Mouse (Mus musculus): Measurements from ENCODE around the gene Sema6d. TPM values are rescaled to one million over a fixed set of nuclear protein-coding genes. Genes with fewer than 3 reads are reported as not detected.

Gene Sema6d
- polyA plus RNA-seq, 1 experiment = 6.7 TPM

DNA sequence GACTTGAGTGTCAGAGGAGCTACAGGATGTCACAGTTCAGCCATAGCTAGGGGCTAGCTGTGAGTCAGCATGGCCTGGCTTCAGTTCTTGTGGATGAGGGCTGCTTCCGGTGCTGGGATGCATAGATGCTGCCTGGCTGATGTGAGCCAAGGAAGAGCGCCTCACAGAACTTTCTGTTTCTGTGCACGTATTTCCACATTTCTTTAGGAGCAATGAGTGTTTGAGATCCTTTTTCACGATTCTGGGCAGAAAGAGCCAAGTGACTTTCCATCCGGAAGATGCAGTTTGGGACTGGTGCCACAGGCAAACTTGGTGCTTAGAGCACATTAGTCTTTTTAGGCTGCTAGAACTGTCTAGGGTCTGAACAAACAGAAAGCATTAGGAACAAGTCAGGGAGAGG is 561.4 kb downstream of the Sema6d start:
- Histone ChIP-seq H3K4me1 (ENCODE audit: control insufficient read depth, insufficient read depth, low read length) (no peaks in the 10 kb centered on the region), H3K4me3 (replicated peaks; ENCODE audit: control insufficient read depth, low read depth, low read length) (no peak overlapping the region), H3K27ac (ENCODE audit: control insufficient read depth, insufficient read depth, low read depth, low read length, poor library complexity) (no peak overlapping the region)
- WGBS = 79% methylated on average over 5 of the region's 5 CpGs
- TF ChIP-seq CTCF (IDR thresholded peaks at IDR 0.05; ENCODE audit: control insufficient read depth, insufficient read depth, low read length) = no peak
- TF ChIP-seq POLR2A (IDR thresholded peaks at IDR 0.05; ENCODE audit: borderline replicate concordance, control insufficient read depth, low read depth, low read length) = no peak

DNA sequence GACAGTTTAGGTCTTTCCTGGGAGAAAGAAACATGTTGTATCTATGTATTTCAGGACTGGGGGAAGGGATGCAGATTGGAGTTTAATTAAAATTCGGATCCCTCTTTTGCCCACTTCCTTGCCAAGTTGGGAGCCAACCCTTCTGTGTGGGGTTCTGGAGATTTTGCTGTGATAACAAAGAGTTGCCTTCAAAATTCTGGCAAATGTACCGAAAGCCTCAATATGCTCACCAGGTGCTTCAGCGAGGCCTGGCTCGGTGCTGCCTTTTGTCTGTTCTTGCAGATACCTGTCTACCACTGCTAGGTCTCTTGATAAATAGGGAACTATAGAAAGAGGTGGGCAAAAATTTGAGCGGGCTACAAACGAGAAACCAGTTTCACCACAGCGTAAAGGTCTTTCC is 563.4 kb downstream of the Sema6d start:
- H3K4me3 ChIP-seq (replicated peaks; ENCODE audit: control insufficient read depth, low read depth, low read length) = no peak overlapping the region
- 86% methylated on average over 7 of the region's 7 CpGs for WGBS
- TF ChIP-seq POLR2A (IDR thresholded peaks at IDR 0.05; ENCODE audit: borderline replicate concordance, control insufficient read depth, low read depth, low read length) (no peak), CTCF (IDR thresholded peaks at IDR 0.05; ENCODE audit: control insufficient read depth, insufficient read depth, low read length) (no peak)
- H3K4me1 ChIP-seq (ENCODE audit: control insufficient read depth, insufficient read depth, low read length) = no peaks in the 10 kb centered on the region
- no peak overlapping the region for H3K27ac ChIP-seq (ENCODE audit: control insufficient read depth, insufficient read depth, low read depth, low read length, poor library complexity)

DNA sequence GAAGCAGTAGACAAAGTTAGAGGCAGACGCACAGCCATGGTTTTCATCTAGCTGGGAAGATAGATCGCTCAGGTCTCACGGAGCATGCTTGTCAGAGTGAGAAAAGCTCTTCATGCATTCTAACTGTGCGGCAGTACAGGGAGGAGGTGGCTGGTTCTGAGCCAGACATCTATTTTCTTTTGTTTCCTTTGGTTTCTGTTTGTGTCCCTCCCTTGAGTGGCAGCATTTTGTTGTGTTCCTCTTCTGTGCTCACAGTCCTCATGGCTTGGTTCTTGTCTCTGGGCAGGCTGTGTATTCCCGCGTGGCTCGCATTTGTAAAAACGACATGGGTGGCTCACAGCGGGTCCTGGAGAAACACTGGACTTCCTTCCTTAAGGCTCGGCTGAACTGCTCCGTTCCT is 567.6 kb downstream of the Sema6d start:
- Histone ChIP-seq H3K4me1 (ENCODE audit: control insufficient read depth, insufficient read depth, low read length) (no peaks in the 10 kb centered on the region), H3K27ac (ENCODE audit: control insufficient read depth, insufficient read depth, low read depth, low read length, poor library complexity) (no peak overlapping the region), H3K4me3 (replicated peaks; ENCODE audit: control insufficient read depth, low read depth, low read length) (no peak overlapping the region)
- WGBS = 81% methylated on average over 11 of the region's 11 CpGs
- TF ChIP-seq POLR2A (IDR thresholded peaks at IDR 0.05; ENCODE audit: borderline replicate concordance, control insufficient read depth, low read depth, low read length) = no peak
- TF ChIP-seq CTCF (IDR thresholded peaks at IDR 0.05; ENCODE audit: control insufficient read depth, insufficient read depth, low read length) = no peak

DNA sequence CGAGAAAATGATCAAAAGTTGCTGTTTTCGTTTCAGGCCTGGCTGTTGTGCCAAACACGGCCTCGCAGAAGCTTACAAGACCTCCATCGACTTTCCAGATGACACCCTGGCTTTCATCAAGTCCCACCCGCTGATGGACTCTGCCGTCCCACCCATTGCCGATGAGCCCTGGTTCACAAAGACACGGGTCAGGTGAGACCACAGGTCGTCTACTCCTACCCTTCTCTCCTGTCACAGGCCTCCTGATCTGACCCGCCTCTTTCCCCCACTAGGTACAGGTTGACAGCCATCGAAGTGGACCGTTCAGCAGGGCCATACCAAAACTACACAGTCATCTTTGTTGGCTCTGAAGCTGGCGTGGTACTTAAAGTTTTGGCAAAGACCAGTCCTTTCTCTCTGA is 568.6 kb downstream of the Sema6d start:
- Histone ChIP-seq H3K4me3 (replicated peaks; ENCODE audit: control insufficient read depth, low read depth, low read length) (no peak overlapping the region), H3K4me1 (ENCODE audit: control insufficient read depth, insufficient read depth, low read length) (no peaks in the 10 kb centered on the region), H3K27ac (ENCODE audit: control insufficient read depth, insufficient read depth, low read depth, low read length, poor library complexity) (no peak overlapping the region)
- TF ChIP-seq CTCF (IDR thresholded peaks at IDR 0.05; ENCODE audit: control insufficient read depth, insufficient read depth, low read length) (no peak), POLR2A (IDR thresholded peaks at IDR 0.05; ENCODE audit: borderline replicate concordance, control insufficient read depth, low read depth, low read length) (no peak)
- WGBS = 81% methylated on average over 14 of the region's 14 CpGs

DNA sequence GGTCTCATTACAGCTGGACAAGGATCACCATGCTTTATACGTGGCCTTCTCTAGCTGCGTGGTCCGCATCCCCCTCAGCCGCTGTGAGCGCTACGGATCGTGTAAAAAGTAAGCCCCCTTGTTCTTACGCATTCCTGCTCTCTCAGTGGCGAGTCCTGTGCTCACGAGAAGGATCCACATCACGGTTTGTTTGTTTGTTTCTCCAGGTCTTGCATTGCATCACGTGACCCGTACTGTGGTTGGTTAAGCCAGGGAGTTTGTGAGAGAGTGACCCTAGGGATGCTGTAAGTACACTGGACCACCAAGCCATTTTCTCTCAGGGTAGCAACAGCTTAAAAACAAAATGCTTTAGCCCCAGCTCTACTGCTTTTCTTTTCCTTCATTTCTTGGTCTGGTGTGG is 569.8 kb downstream of the Sema6d start:
- no peak overlapping the region for H3K27ac ChIP-seq (ENCODE audit: control insufficient read depth, insufficient read depth, low read depth, low read length, poor library complexity)
- H3K4me3 ChIP-seq (replicated peaks; ENCODE audit: control insufficient read depth, low read depth, low read length) = no peak overlapping the region
- no peak for TF ChIP-seq CTCF (IDR thresholded peaks at IDR 0.05; ENCODE audit: control insufficient read depth, insufficient read depth, low read length)
- no peaks in the 10 kb centered on the region for H3K4me1 ChIP-seq (ENCODE audit: control insufficient read depth, insufficient read depth, low read length)
- WGBS = 87% methylated on average over 13 of the region's 13 CpGs

DNA sequence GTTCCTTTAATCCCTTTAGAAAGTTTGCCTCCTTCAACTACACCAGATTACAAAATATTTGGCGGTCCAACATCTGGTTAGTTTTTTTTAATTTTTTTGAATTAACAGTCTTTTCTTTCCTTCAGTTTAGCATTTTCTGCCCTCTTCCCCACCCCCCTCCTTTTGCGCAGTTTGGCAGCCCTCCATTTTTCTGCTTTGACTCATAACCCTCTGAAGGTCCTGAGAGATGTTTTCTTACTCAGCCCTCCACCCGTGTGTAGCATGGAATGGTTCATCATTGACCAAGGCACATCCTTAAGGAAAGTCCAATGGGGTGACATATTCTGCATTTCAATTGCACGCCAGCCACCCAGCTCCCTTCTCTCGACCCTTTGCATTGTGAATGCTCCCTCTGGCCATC is 570.9 kb downstream of the Sema6d start:
- WGBS = 82% methylated on average over 5 of the region's 5 CpGs

DNA sequence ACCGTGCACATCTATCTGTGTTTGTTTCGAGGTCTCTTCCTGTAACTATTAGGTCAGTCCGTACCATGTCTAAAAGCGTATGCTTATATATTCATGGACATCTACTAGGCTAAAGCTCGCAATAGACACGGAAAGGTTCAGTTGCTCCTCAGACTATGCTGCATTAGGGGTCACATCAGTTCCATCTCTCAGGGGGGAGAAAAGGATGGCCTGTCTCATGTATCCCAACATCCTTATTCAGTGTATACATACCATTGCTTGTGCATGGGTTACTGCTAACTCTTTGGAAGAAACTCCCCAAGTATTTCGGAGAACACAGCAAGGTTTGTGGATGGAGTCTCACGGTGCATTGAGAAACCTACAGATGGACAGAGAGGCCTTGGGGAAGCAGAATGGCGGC is 571.5 kb downstream of the Sema6d start:
- Histone ChIP-seq H3K4me1 (ENCODE audit: control insufficient read depth, insufficient read depth, low read length) (no peaks in the 10 kb centered on the region), H3K4me3 (replicated peaks; ENCODE audit: control insufficient read depth, low read depth, low read length) (no peak overlapping the region), H3K27ac (ENCODE audit: control insufficient read depth, insufficient read depth, low read depth, low read length, poor library complexity) (no peak overlapping the region)
- TF ChIP-seq CTCF (IDR thresholded peaks at IDR 0.05; ENCODE audit: control insufficient read depth, insufficient read depth, low read length) (no peak), POLR2A (IDR thresholded peaks at IDR 0.05; ENCODE audit: borderline replicate concordance, control insufficient read depth, low read depth, low read length) (no peak)
- 86% methylated on average over 9 of the region's 9 CpGs for WGBS

More for the DNA sequence above, 570.9 kb downstream of the Sema6d start:
- H3K4me3 ChIP-seq (replicated peaks; ENCODE audit: control insufficient read depth, low read depth, low read length) = no peak overlapping the region
- H3K4me1 ChIP-seq (ENCODE audit: control insufficient read depth, insufficient read depth, low read length) = no peaks in the 10 kb centered on the region
- TF ChIP-seq POLR2A (IDR thresholded peaks at IDR 0.05; ENCODE audit: borderline replicate concordance, control insufficient read depth, low read depth, low read length) (no peak), CTCF (IDR thresholded peaks at IDR 0.05; ENCODE audit: control insufficient read depth, insufficient read depth, low read length) (no peak)
- H3K27ac ChIP-seq (ENCODE audit: control insufficient read depth, insufficient read depth, low read depth, low read length, poor library complexity) = no peak overlapping the region

DNA sequence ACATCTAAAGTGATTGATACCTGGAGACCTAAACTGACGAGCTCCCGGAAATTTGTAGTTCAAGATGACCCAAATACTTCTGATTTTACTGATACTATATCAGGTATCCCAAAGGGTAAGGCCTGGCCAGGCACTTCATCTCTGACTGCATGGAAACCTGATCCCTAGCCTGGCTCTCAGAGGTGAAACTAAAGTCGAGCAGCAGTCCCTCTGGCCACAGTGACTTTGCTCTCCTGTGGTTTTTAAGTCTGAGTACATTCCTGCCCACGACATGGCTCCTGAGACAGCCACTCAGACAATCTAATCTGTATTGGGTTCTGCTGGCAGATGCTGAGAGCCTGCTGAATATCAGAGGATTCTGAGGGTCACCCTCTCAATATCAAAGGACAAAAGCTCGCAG is 572.5 kb downstream of the Sema6d start:
- H3K4me3 ChIP-seq (replicated peaks; ENCODE audit: control insufficient read depth, low read depth, low read length) = no peak overlapping the region
- no peak overlapping the region for H3K27ac ChIP-seq (ENCODE audit: control insufficient read depth, insufficient read depth, low read depth, low read length, poor library complexity)
- no peaks in the 10 kb centered on the region for H3K4me1 ChIP-seq (ENCODE audit: control insufficient read depth, insufficient read depth, low read length)
- 46% methylated on average over 5 of the region's 5 CpGs for WGBS
- TF ChIP-seq POLR2A (IDR thresholded peaks at IDR 0.05; ENCODE audit: borderline replicate concordance, control insufficient read depth, low read depth, low read length) = no peak
- no peak for TF ChIP-seq CTCF (IDR thresholded peaks at IDR 0.05; ENCODE audit: control insufficient read depth, insufficient read depth, low read length)

DNA sequence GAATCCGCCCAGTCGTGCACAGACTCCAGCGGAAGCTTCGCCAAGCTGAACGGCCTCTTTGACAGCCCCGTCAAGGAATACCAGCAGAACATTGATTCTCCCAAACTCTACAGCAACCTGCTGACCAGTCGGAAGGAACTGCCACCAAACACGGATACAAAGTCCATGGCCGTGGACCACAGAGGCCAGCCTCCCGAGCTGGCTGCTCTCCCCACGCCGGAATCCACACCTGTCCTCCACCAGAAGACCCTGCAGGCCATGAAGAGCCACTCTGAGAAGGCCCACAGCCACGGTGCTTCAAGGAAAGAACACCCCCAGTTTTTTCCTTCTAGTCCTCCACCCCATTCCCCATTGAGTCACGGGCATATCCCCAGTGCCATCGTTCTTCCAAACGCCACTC is 574.4 kb downstream of the Sema6d start:
- whole genome bisulfite sequencing = 88% methylated on average over 16 of the region's 16 CpGs
- no peak overlapping the region for H3K4me3 ChIP-seq (replicated peaks; ENCODE audit: control insufficient read depth, low read depth, low read length)
- TF ChIP-seq CTCF (IDR thresholded peaks at IDR 0.05; ENCODE audit: control insufficient read depth, insufficient read depth, low read length) (no peak), POLR2A (IDR thresholded peaks at IDR 0.05; ENCODE audit: borderline replicate concordance, control insufficient read depth, low read depth, low read length) (no peak)
- no peaks in the 10 kb centered on the region for H3K4me1 ChIP-seq (ENCODE audit: control insufficient read depth, insufficient read depth, low read length)
- H3K27ac ChIP-seq (ENCODE audit: control insufficient read depth, insufficient read depth, low read depth, low read length, poor library complexity) = no peak overlapping the region
